Mouse (Mus musculus): Measurements from ENCODE around the gene Desi2. TPM values are rescaled to one million over a fixed set of nuclear protein-coding genes. Genes with fewer than 3 reads are reported as not detected.
"Not testable (repeated sequence)": the region's sequence is repeated elsewhere in the genome, so short reads cannot be mapped to it uniquely, and the experiment has no call there.

The Desi2 gene
- total and polyA plus RNA-seq, 3 experiments = 3.5 to 21.6 (median 20.2) TPM

- no peak overlapping the region for H3K4me3 ChIP-seq (ENCODE audit: low read depth, low read length)
- no peak for TF ChIP-seq GATA2 (IDR thresholded peaks at IDR 0.05; ENCODE audit: borderline replicate concordance, low read depth, low read length)
- TF ChIP-seq CTCF (IDR thresholded peaks at IDR 0.05; ENCODE audit: low read depth, low read length) = no peak
- no peak for TF ChIP-seq GATA1 (IDR thresholded peaks at IDR 0.05; ENCODE audit: borderline replicate concordance, low read length)
- no peak for TF ChIP-seq POLR2AphosphoS5 (IDR thresholded peaks at IDR 0.05; ENCODE audit: insufficient replicate concordance, low read depth, low read length)
- TF ChIP-seq TAL1 (conservative IDR thresholded peaks at IDR 0.05; ENCODE audit: low read depth, low read length) = no peak
- no peaks in the 10 kb centered on the region for H3K4me1 ChIP-seq (ENCODE audit: insufficient read depth, low read depth, low read length)
- no peaks in the 10 kb centered on the region for H3K36me3 ChIP-seq (replicated peaks)
- ATAC-seq (ENCODE audit: extremely low read depth, insufficient number of reproducible peaks, low FRiP score, poor library complexity, severe bottlenecking) (no peak), DNase-seq (ENCODE audit: low spot score) (no peak)
- H3K9me3 ChIP-seq (replicated peaks) = peaks cover 10% of the 10 kb centered on the region
- peaks cover 6% of the 10 kb centered on the region for H3K27me3 ChIP-seq (ENCODE audit: insufficient read depth, low read length)
These were observed 89.1 kb downstream of the Desi2 start for GRCm38 (mm10) chr1:178276054-178276911.

- not testable (repeated sequence) for H3K9me3 ChIP-seq (replicated peaks); DNase-seq (ENCODE audit: low spot score); ATAC-seq (ENCODE audit: extremely low read depth, insufficient number of reproducible peaks, low FRiP score, poor library complexity, severe bottlenecking); H3K4me1 ChIP-seq (ENCODE audit: insufficient read depth, low read depth, low read length); H3K27me3 ChIP-seq (ENCODE audit: insufficient read depth, low read length); H3K36me3 ChIP-seq (replicated peaks); H3K4me3 ChIP-seq (ENCODE audit: low read depth, low read length)
These were observed 96.1 kb downstream of the Desi2 start for GRCm38 (mm10) chr1:178283314-178283713.

GRCm38 (mm10) chr1:178283946-178284720 is 96.9 kb downstream of the Desi2 start:
- TF ChIP-seq GATA1 (IDR thresholded peaks at IDR 0.05; ENCODE audit: borderline replicate concordance, low read length) (no peak), POLR2AphosphoS5 (IDR thresholded peaks at IDR 0.05; ENCODE audit: insufficient replicate concordance, low read depth, low read length) (no peak), CTCF (IDR thresholded peaks at IDR 0.05; ENCODE audit: low read depth, low read length) (no peak), TAL1 (conservative IDR thresholded peaks at IDR 0.05; ENCODE audit: low read depth, low read length) (no peak), GATA2 (IDR thresholded peaks at IDR 0.05; ENCODE audit: borderline replicate concordance, low read depth, low read length) (no peak)
- no peaks in the 10 kb centered on the region for H3K4me1 ChIP-seq (ENCODE audit: insufficient read depth, low read depth, low read length)
- DNase-seq (ENCODE audit: low spot score) (no peak), ATAC-seq (ENCODE audit: extremely low read depth, insufficient number of reproducible peaks, low FRiP score, poor library complexity, severe bottlenecking) (no peak)
- no peaks in the 10 kb centered on the region for H3K9me3 ChIP-seq (replicated peaks)
- no peak overlapping the region for H3K4me3 ChIP-seq (ENCODE audit: low read depth, low read length)
- H3K27me3 ChIP-seq (ENCODE audit: insufficient read depth, low read length) = peaks cover 3% of the 10 kb centered on the region; the same call in 1 of the 2 replicates
- H3K36me3 ChIP-seq (replicated peaks) = no peaks in the 10 kb centered on the region

- H3K36me3 ChIP-seq (replicated peaks) = no peaks in the 10 kb centered on the region
- no peak overlapping the region for H3K4me3 ChIP-seq (ENCODE audit: low read depth, low read length)
- no peak for ATAC-seq (ENCODE audit: extremely low read depth, insufficient number of reproducible peaks, low FRiP score, poor library complexity, severe bottlenecking)
- no peaks in the 10 kb centered on the region for H3K9me3 ChIP-seq (replicated peaks)
- H3K27me3 ChIP-seq (ENCODE audit: insufficient read depth, low read length) = peaks cover 7% of the 10 kb centered on the region
- H3K4me1 ChIP-seq (ENCODE audit: insufficient read depth, low read depth, low read length) = no peaks in the 10 kb centered on the region
- TF ChIP-seq TAL1 (conservative IDR thresholded peaks at IDR 0.05; ENCODE audit: low read depth, low read length) (no peak), GATA2 (IDR thresholded peaks at IDR 0.05; ENCODE audit: borderline replicate concordance, low read depth, low read length) (no peak), POLR2AphosphoS5 (IDR thresholded peaks at IDR 0.05; ENCODE audit: insufficient replicate concordance, low read depth, low read length) (no peak), GATA1 (IDR thresholded peaks at IDR 0.05; ENCODE audit: borderline replicate concordance, low read length) (no peak), CTCF (IDR thresholded peaks at IDR 0.05; ENCODE audit: low read depth, low read length) (no peak)
- no peak for DNase-seq (ENCODE audit: low spot score)
These were observed 100.5 kb downstream of the Desi2 start for GRCm38 (mm10) chr1:178287601-178288176.

- H3K27me3 ChIP-seq (ENCODE audit: insufficient read depth, low read length) = peaks cover 15% of the 10 kb centered on the region
- H3K4me3 ChIP-seq (ENCODE audit: low read depth, low read length) = no peak overlapping the region
- no peak for TF ChIP-seq GATA1 (IDR thresholded peaks at IDR 0.05; ENCODE audit: borderline replicate concordance, low read length)
- TF ChIP-seq POLR2AphosphoS5 (IDR thresholded peaks at IDR 0.05; ENCODE audit: insufficient replicate concordance, low read depth, low read length) = no peak
- no peak for TF ChIP-seq CTCF (IDR thresholded peaks at IDR 0.05; ENCODE audit: low read depth, low read length)
- TF ChIP-seq GATA2 (IDR thresholded peaks at IDR 0.05; ENCODE audit: borderline replicate concordance, low read depth, low read length) = no peak
- no peak for TF ChIP-seq TAL1 (conservative IDR thresholded peaks at IDR 0.05; ENCODE audit: low read depth, low read length)
- no peak for DNase-seq (ENCODE audit: low spot score)
- no peaks in the 10 kb centered on the region for H3K36me3 ChIP-seq (replicated peaks)
- H3K9me3 ChIP-seq (replicated peaks) = no peaks in the 10 kb centered on the region
- ATAC-seq (ENCODE audit: extremely low read depth, insufficient number of reproducible peaks, low FRiP score, poor library complexity, severe bottlenecking) = no peak
- no peaks in the 10 kb centered on the region for H3K4me1 ChIP-seq (ENCODE audit: insufficient read depth, low read depth, low read length)
These were observed 104.5 kb downstream of the Desi2 start for GRCm38 (mm10) chr1:178291716-178292115.

GRCm38 (mm10) chr1:178294051-178294450 is 106.8 kb downstream of the Desi2 start:
- Histone ChIP-seq H3K36me3 (replicated peaks) (no peaks in the 10 kb centered on the region), H3K4me3 (ENCODE audit: low read depth, low read length) (no peak overlapping the region), H3K27me3 (ENCODE audit: insufficient read depth, low read length) (peaks cover 20% of the 10 kb centered on the region), H3K9me3 (replicated peaks) (no peaks in the 10 kb centered on the region), H3K4me1 (ENCODE audit: insufficient read depth, low read depth, low read length) (no peaks in the 10 kb centered on the region)
- no peak for ATAC-seq (ENCODE audit: extremely low read depth, insufficient number of reproducible peaks, low FRiP score, poor library complexity, severe bottlenecking)
- no peak for DNase-seq (ENCODE audit: low spot score)
- TF ChIP-seq GATA2 (IDR thresholded peaks at IDR 0.05; ENCODE audit: borderline replicate concordance, low read depth, low read length) (no peak), TAL1 (conservative IDR thresholded peaks at IDR 0.05; ENCODE audit: low read depth, low read length) (no peak), CTCF (IDR thresholded peaks at IDR 0.05; ENCODE audit: low read depth, low read length) (no peak), GATA1 (IDR thresholded peaks at IDR 0.05; ENCODE audit: borderline replicate concordance, low read length) (no peak), POLR2AphosphoS5 (IDR thresholded peaks at IDR 0.05; ENCODE audit: insufficient replicate concordance, low read depth, low read length) (no peak)

- not testable (repeated sequence) for ATAC-seq (ENCODE audit: extremely low read depth, insufficient number of reproducible peaks, low FRiP score, poor library complexity, severe bottlenecking); H3K4me1 ChIP-seq (ENCODE audit: insufficient read depth, low read depth, low read length)
These were observed 114.0 kb downstream of the Desi2 start for GRCm38 (mm10) chr1:178301261-178301660.

More at GRCm38 (mm10) chr1:178301261-178301660, 114.0 kb downstream of the Desi2 start:
- not testable (repeated sequence) for DNase-seq (ENCODE audit: low spot score); H3K9me3 ChIP-seq (replicated peaks); H3K36me3 ChIP-seq (replicated peaks); H3K4me3 ChIP-seq (ENCODE audit: low read depth, low read length); H3K27me3 ChIP-seq (ENCODE audit: insufficient read depth, low read length)

Data from G1E (cell line).